Mouse (Mus musculus) liver, postnatal 0 days (tissue): ENCODE measurements around the gene Tmem72. TPM values are rescaled to one million over a fixed set of nuclear protein-coding genes. Genes with fewer than 3 reads are reported as not detected.

ENCODE experiments used
- ATAC-seq: fragments of 200-750 bp; cut with Nextera tagmentation; 2 replicates; pipeline ENCODE4 v1.8.0; 2017; ENCODE audit warnings: mild to moderate bottlenecking, moderate library complexity
- DNase-seq: peaks from one replicate; pipeline ENCODE4 v3.0.0-alpha.2; 2016
- H3K27ac ChIP-seq: fragments of 300-500 bp; sonication (generic); 2 replicates; pipeline ENCODE4 v1.5.1; 2014; ENCODE audit warnings: antibody characterized with exemption, moderate library complexity, mild to moderate bottlenecking, low read depth
- H3K27me3 ChIP-seq: fragments of 300-500 bp; sonication (generic); 2 replicates; pipeline ENCODE4 v1.6.1; 2014; ENCODE audit warnings: low read length, control low read depth, mixed read lengths; ENCODE audit not compliant: insufficient read depth
- H3K36me3 ChIP-seq: fragments of 300-500 bp; sonication (generic); replicated peaks from 2 replicates; pipeline ENCODE4 v1.6.1; 2014; ENCODE audit warnings: mild to moderate bottlenecking, control low read depth, low read length, moderate library complexity, mixed read lengths; ENCODE audit not compliant: insufficient read depth
- H3K4me1 ChIP-seq: fragments of 300-500 bp; sonication (generic); 2 replicates; pipeline ENCODE4 v1.6.1; 2014; ENCODE audit warnings: antibody characterized with exemption, mild to moderate bottlenecking, control low read depth; ENCODE audit not compliant: insufficient read depth
- H3K4me2 ChIP-seq: fragments of 300-500 bp; sonication (generic); 2 replicates; pipeline ENCODE4 v1.6.1; 2014; ENCODE audit warnings: low read depth, mild to moderate bottlenecking, low read length, moderate library complexity, mixed read lengths
- H3K4me3 ChIP-seq: fragments of 300-500 bp; sonication (generic); 2 replicates; pipeline ENCODE4 v1.5.1; 2014; ENCODE audit warnings: low read depth, low read length
- H3K9ac ChIP-seq: fragments of 300-500 bp; sonication (generic); replicated peaks from 2 replicates; pipeline ENCODE4 v1.6.1; 2014; ENCODE audit warnings: mild to moderate bottlenecking, moderate library complexity
- H3K9me3 ChIP-seq: fragments of 300-500 bp; sonication (generic); 2 replicates; pipeline ENCODE4 v1.6.1; 2016; ENCODE audit warnings: mild to moderate bottlenecking, control low read depth, low read length, mixed read lengths
- CTCF ChIP-seq: sonication (generic); IDR thresholded peaks from 2 replicates; pipeline ENCODE4 v1.5.1; 2016; ENCODE audit warnings: antibody characterized with exemption, low read depth
- EP300 ChIP-seq: IDR thresholded peaks from 2 replicates; pipeline ENCODE4 v1.6.1; 2016; ENCODE audit warnings: antibody characterized with exemption, low read depth, mild to moderate bottlenecking
- WGBS: fragments of 180-500 bp; shearing (Covaris S2); extraction: QIAGEN DNeasy Blood & Tissue Kit; methylation state at CpG from one replicate; pipeline ENCODE4 v1.1.7; 2014; ENCODE audit not compliant: insufficient replicate concordance; 5-methylcytosine and 5-hydroxymethylcytosine counted together
- polyA plus RNA-seq: library from polyadenylated mRNA; unstranded; fragments of >200 nt; fragmentation: Nextera tagmentation; extraction: Ambion mirVana; gene quantifications from 2 replicates; pipeline ENCODE4 v1.2.1, GENCODE M21; 2015

Gene Tmem72
- polyA plus RNA-seq, result not detected in 2 replicates

- H3K27me3 ChIP-seq, result no peaks in the 10 kb centered on the region
- DNase-seq, result no peak
- 69% methylated on average over 8 of the region's 8 CpGs for WGBS
- H3K4me3 ChIP-seq, result no peak within 1 kb of the TSS
- H3K9ac ChIP-seq, result no peak within 1 kb of the TSS
- no peaks in the 10 kb centered on the region for H3K36me3 ChIP-seq
- H3K27ac ChIP-seq, result no peak within 1 kb of the TSS
- TF ChIP-seq EP300 (no peak), CTCF (no peak)
- no peak within 1 kb of the TSS for H3K4me2 ChIP-seq
- H3K9me3 ChIP-seq, result no peaks in the 10 kb centered on the region
- 0 out of 2 replicates have a peak, but pooled peaks cover 6% of the 10 kb centered on the region for H3K4me1 ChIP-seq
- ATAC-seq, result no peak
These were observed at the start of gene Tmem72 for GRCm38 (mm10) chr6:116716666-116717065. Tmem72 (minus strand) TSS chr6:116716913.

DNA sequence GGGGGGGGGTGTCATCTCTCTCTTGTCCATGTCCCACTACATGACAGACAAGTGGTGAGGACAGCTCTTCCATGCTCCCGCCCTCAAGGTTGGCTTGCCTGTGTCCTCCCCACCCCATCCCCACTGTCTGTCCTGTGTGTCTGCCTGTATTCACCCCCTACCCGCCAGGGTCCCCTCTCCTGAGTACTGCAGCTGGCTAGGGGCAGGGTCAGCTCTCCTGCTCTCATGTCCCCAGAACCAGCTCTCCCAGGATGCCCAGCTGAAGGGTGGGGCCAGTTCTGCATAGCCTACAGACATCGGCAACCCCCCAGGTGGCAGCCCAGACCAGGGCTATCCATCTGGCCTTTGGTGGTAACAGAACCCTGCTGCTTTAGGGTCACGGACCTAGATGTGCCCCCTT lies 47.8 kb upstream of the Tmem72 start:
- H3K4me3 ChIP-seq, result no peak overlapping the region
- no peak for ATAC-seq
- no peaks in the 10 kb centered on the region for H3K4me1 ChIP-seq
- H3K27ac ChIP-seq, result no peak overlapping the region
- no peaks in the 10 kb centered on the region for H3K9me3 ChIP-seq
- no peak overlapping the region for H3K4me2 ChIP-seq
- no peak overlapping the region for H3K9ac ChIP-seq
- 83% methylated on average over 4 of the region's 4 CpGs for WGBS
- no peak for DNase-seq
- no peaks in the 10 kb centered on the region for H3K27me3 ChIP-seq
- H3K36me3 ChIP-seq, result no peaks in the 10 kb centered on the region
- TF ChIP-seq CTCF, result no peak
- no peak for TF ChIP-seq EP300

DNA sequence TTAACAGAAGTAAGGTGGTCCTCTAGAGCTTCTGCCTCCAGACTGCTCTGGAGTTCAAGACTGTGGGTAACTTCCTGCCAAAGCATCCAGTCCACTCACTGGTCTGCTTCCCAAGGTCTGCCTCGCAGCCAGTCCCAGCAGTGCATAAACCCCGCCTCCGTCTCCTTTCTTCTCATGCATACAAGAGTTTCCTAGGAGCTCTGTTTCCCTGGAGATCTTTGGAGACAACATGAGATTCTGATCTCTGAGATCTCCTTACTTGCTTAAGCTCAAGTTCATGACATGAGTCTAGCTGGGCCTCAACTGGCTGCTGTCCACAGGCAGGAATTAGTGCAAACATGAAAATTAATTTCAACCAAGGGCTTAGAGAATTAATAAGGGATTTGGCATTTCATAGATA lies 45.6 kb upstream of the Tmem72 start:
- TF ChIP-seq EP300, result no peak
- no peak for TF ChIP-seq CTCF
- H3K9ac ChIP-seq, result no peak overlapping the region
- H3K27me3 ChIP-seq, result no peaks in the 10 kb centered on the region
- 63% methylated on average over 3 of the region's 3 CpGs for WGBS
- no peak overlapping the region for H3K27ac ChIP-seq
- no peaks in the 10 kb centered on the region for H3K36me3 ChIP-seq
- DNase-seq (no peak), ATAC-seq (no peak)
- H3K4me1 ChIP-seq, result no peaks in the 10 kb centered on the region
- no peaks in the 10 kb centered on the region for H3K9me3 ChIP-seq
- no peak overlapping the region for H3K4me3 ChIP-seq
- no peak overlapping the region for H3K4me2 ChIP-seq

DNA sequence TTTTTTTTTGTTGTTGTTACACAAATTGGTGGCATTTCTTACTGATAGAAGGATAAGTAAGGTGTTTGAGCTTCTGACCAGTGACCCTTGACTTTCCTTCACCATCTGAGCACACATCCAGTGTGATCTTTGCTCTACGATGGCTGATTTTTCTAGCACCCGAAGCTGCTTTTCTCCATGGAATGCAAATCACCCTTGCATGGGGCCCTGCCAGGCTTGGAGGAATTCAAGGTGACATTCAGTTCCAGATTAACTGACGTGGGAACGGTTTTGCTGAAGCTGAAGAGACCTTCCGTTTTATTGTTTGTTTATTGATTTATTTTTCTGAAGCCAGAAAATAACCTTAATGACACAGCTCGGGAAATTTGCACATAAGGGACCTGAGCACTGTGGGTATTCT lies 43.5 kb upstream of the Tmem72 start:
- H3K4me3 ChIP-seq, result no peak overlapping the region
- DNase-seq (no peak), ATAC-seq (no peak)
- no peak overlapping the region for H3K27ac ChIP-seq
- no peak overlapping the region for H3K9ac ChIP-seq
- no peaks in the 10 kb centered on the region for H3K4me1 ChIP-seq
- TF ChIP-seq EP300 (no peak), CTCF (no peak)
- H3K4me2 ChIP-seq, result no peak overlapping the region
- H3K27me3 ChIP-seq, result no peaks in the 10 kb centered on the region
- H3K36me3 ChIP-seq, result no peaks in the 10 kb centered on the region
- H3K9me3 ChIP-seq, result no peaks in the 10 kb centered on the region
- 73% methylated on average over 6 of the region's 6 CpGs for WGBS

DNA sequence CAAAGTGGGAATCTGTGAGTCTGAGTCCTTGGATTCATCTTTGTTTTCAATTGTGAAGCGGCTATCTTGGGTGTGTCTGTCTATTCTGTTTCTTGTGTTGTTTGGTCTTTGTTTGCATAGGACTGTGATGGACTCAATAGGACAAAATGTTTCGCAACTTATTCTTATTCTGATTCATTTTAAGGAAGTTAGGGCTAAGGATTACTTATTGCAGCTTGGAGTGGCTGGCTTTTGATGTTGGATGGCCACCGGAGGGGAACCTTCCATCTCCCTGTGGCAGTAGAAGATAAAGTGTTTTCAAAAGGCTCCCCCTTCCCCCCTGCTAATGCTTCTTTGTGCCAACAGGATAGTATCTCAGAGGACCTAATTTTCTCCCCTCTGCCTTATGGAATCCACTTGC lies 39.7 kb upstream of the Tmem72 start:
- whole genome bisulfite sequencing, result 62% methylated on average over 3 of the region's 3 CpGs

GRCm38 (mm10) chr6:116738046-116738445 lies 21.3 kb upstream of the Tmem72 start:
- Histone ChIP-seq H3K4me1 (no peaks in the 10 kb centered on the region), H3K4me2 (no peak overlapping the region), H3K36me3 (no peaks in the 10 kb centered on the region), H3K4me3 (no peak overlapping the region), H3K9ac (no peak overlapping the region), H3K27ac (no peak overlapping the region), H3K27me3 (no peaks in the 10 kb centered on the region), H3K9me3 (no peaks in the 10 kb centered on the region)
- 70% methylated on average over 2 of the region's 2 CpGs for WGBS
- TF ChIP-seq EP300 (no peak), CTCF (no peak)
- no peak for ATAC-seq
- DNase-seq, result no peak

More for the DNA sequence above, 39.7 kb upstream of the Tmem72 start:
- Histone ChIP-seq H3K27ac (no peak overlapping the region), H3K36me3 (no peaks in the 10 kb centered on the region), H3K4me1 (no peaks in the 10 kb centered on the region), H3K9me3 (no peaks in the 10 kb centered on the region), H3K4me2 (no peak overlapping the region), H3K27me3 (no peaks in the 10 kb centered on the region), H3K9ac (no peak overlapping the region), H3K4me3 (no peak overlapping the region)
- TF ChIP-seq EP300, result no peak
- no peak for TF ChIP-seq CTCF
- DNase-seq (no peak), ATAC-seq (no peak)

GRCm38 (mm10) chr6:116735361-116735760 lies 18.6 kb upstream of the Tmem72 start:
- no peak for DNase-seq
- no peak for ATAC-seq
- Histone ChIP-seq H3K27me3 (no peaks in the 10 kb centered on the region), H3K9ac (no peak overlapping the region), H3K4me1 (no peaks in the 10 kb centered on the region), H3K9me3 (no peaks in the 10 kb centered on the region), H3K4me2 (no peak overlapping the region), H3K4me3 (no peak overlapping the region), H3K27ac (no peak overlapping the region), H3K36me3 (no peaks in the 10 kb centered on the region)
- 70% methylated on average over 5 of the region's 5 CpGs for WGBS
- TF ChIP-seq CTCF (no peak), EP300 (no peak)
